Mouse (Mus musculus): ENCODE measurements around the gene Grik4.

Grik4 gene

DNA sequence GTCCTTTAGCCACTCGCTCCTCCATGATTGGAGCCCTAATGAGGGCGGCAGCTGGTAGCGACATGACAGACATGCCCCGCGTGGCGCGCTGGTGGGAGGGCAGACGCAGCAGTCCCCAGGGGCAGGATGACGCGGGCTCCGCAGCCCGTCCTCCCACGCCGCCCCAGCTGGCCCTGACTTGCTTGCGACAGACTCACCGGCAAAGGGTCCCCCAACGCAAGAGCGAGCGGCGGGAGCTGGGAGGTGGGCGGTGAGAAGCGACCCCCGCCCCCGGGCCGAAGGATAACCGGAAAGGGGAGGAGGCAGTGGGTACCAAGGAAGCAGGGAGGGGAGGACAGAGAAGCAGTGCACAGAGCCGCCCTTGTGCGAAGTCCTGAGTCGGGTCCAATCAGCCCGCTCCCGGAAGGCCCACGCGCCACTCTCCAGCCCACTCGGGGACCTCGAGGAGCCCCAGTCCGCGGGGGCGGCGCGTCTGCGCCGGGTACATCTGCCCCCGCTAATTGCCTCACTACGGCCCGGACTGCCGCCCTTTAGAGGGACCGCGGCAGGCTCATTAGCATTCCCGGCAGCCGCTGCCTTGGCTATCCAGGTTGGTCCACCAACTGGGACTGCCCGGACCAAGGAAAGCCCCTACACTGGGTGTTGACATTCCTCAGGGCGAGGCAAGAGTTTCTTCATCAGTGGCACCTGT is 46.8 kb downstream of the Grik4 start:
- DNase-seq = peak; percentile 56 to 64

DNA sequence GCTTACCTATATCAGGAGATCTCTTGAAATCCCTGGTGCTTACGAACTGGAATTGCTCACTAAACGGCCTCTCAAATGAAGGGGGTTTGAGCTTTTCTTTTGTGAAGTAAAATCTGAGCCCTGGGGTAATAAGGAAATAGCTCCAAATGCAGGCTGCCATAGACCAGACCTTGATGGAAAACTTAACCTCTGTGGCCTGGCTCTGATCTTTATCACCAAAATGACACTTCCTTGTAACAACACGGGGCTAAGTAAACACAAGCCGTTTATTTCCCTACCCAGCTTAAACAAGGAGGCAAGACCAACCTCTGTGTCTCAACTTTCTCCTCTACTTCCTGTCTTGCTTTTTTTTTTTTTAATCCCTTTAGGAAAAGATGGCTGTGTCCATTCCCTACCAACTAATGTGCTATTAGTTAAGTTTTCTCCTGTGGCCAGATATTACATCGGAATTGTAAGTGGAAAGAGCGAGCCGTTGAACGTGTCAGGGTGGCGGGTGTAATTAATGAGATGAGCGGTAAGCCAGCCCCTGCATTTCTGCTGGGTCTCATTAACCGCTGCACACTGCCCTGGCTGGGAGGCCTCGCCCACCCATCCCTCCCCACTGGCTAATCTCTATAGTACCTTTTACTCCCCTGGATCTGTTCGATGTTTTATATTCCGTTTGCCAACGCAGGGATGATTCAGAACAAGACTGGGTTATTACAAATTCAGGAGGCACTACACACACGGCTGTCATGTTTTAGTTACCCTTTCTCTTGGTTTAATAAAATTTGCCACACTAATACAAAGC is 47.7 kb downstream of the Grik4 start:
- no peak for DNase-seq

DNA sequence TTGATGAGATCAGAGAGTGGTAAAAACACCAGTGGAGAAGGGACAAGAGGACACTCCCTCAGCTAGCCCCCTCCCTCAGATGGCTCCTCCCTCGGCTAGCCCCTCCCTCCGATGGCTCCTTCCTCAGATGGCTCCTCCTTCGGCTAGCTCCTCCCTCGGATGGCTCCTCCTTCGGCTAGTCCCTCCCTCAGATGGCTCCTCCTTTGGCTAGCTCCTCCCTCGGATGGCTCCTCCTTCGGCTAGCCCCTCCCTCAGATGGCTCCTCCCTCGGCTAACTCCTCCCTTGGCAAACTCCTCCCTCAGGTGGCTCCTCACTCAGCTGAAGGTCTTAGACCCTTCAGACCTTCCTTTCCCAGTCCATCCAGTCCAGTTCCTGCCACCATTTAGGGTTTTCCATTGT is 51.5 kb downstream of the Grik4 start:
- DNase-seq = no peak

DNA sequence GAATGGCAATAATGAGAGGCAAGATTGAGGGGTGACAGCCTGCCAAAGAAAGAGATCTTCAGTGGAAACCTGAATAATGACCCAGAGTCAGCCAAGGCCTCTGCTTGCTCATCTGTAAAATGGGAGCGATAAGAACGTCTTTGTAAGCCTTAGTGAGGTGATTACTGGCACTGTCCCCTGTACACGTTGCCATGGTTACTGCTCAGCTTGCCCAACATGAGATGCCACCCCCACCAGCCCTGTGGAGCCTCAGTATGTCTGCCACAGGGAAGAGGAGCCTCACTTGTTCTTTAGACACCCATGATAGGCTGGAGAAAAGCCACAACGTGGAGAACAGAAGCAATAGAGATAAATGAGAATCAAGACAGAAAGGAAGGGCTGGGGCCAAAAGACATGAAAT is 56.4 kb downstream of the Grik4 start:
- no peak for DNase-seq

- no peak for DNase-seq
Observed at GRCm38 (mm10) chr9:42886112-42886766, 58.1 kb downstream of the Grik4 start.

- DNase-seq = no peak
Observed at GRCm38 (mm10) chr9:42885566-42885965, 58.7 kb downstream of the Grik4 start.

- no peak for DNase-seq
Observed at GRCm38 (mm10) chr9:42885123-42885522, 59.2 kb downstream of the Grik4 start.

- no peak for DNase-seq
Observed at GRCm38 (mm10) chr9:42883006-42883759, 61.1 kb downstream of the Grik4 start.

DNA sequence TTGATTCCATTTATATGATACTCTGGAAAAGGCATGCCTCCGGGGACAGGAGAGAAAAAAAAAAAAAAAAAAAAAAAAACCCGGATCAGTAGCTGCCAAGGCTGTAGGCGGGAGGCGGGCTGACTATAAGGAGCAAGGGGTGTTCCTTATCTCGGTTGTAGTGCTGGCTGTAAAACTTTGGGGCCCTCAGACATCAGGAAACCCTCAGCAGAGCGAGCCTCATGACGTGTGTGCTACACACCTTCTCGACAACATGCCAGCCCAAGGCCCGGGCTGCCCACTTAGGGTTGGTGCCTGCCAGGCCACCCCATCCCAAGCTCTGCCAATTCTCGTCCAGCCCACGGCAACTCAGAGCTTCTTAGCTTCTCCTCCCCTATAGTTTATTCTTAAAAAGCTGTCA is 62.0 kb downstream of the Grik4 start:
- DNase-seq = no peak

DNA sequence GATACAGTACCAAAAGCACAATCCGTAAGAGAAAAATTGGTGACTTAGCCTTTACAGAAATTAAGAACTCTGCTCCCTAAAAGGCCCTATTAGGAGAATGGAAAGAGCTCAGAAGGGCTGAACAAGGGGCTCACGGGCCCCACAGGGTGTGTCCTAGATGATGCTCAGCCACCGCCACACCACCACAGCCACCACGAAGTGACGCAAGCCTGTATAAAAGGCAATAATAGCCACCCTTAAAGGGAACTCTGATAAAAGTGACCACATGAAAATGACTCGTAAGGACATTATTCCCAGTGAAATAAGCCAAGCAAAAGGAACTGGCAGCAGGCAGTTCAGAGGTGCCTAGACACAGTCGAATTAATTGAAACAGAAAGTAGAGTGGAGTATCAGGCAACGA is 63.3 kb downstream of the Grik4 start:
- DNase-seq = no peak

DNA sequence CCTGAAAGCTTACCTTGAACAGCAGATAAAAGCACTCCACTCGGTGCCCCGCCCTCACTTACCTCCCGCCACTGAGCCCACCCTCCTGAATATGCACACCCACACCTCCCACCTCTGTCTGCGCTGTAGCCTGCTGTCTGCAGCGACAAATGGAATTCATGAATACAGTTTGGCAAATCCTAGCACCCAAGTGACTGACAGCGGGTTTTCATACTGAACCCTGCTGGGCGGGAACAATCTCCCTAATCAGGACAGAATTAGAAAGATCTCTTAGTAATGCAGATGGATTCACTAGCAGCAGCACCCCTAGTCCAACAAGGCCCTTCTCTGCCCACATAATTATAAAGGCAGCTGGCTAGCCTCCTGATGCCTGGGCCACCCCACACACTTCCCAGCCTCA is 65.9 kb downstream of the Grik4 start:
- DNase-seq = no peak

DNA sequence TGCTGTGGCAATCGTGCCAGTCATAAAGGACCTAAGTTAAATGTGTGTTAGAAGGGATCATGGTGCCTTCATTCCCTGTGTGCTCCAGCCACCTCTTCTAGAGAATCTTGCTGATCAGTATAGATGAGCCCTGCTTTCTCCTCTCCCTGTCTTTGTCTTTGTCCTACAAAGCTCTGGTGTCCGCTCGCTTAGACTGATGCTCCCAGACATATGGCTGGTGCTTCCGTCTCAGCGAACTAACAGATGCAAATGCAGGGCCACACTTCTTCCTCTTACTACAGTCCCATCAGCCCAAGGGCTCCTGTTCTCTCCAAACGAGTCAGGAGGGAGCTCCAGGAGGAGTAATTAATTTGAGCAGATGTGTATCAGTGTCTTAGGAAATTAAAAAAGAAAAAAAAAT is 71.4 kb downstream of the Grik4 start:
- no peak for DNase-seq

DNA sequence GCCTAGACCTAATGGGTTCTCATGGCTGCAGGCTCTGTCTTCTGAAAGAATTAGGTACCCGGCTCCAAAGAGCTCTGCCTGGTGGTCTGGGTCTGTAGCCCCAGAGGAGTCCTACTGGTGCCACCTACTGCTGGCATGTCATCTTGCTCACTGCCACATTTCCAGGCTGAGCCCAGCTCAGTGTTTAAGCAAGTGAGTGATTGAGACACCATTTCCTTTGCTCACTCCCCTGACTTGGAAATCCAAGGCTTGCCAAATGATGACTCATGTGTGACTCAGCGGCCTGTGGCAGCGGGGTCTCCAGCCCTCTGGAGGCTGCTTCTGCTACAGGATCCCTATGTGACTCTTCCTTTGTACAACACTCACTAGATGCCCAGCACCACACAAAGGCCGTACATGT is 72.6 kb downstream of the Grik4 start:
- DNase-seq = no peak

GRCm38 (mm10) chr9:42870257-42870656 is 74.0 kb downstream of the Grik4 start:
- no peak for DNase-seq

- DNase-seq = no peak
Observed at GRCm38 (mm10) chr9:42868508-42868907, 75.8 kb downstream of the Grik4 start.

GRCm38 (mm10) chr9:42866650-42867049 is 77.6 kb downstream of the Grik4 start:
- DNase-seq = no peak

GRCm38 (mm10) chr9:42865036-42865829 is 79.1 kb downstream of the Grik4 start:
- DNase-seq = no peak

DNA sequence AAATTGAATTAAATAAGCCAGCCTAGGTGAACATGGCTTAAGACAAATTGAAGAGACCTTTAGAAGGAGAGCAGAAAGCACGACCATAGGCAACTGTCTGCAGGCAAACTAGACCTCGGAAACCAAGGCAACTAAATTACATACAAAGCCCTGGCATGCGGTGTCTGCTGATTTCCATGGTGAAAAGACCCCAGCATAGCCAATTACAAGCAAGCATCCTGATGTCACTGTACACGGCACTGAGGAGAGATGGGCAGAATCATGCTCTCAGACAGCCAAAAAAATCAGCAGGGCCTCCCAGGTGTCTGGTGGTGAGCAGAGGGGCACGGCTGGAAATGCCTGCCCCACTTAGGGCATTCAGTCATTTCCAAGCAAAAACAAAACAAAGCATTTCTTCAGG is 80.9 kb downstream of the Grik4 start:
- DNase-seq = no peak

DNA sequence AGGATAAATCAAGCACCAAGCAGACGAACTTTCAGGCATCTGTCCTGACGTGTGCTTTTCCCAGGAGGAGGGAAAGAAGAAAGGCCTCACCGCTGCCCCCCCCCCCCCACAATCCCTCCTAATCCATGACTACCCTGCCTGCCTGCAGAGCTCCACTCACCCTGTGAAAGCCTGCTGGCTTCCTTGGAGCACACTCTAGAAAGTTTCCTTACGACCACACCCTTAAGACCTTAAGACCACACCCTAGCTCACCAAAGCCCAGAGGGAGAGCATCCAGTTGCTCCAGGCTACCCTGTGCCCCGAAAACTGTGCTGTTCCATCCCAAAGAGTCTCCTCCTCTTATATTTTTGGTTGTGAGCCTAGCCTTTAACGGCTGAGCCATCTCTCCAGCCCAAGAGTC is 82.6 kb downstream of the Grik4 start:
- DNase-seq = no peak

- no peak for DNase-seq
Observed at GRCm38 (mm10) chr9:42861238-42861637, 83.1 kb downstream of the Grik4 start.

- no peak for DNase-seq
Observed at GRCm38 (mm10) chr9:42859959-42860794, 84.1 kb downstream of the Grik4 start.
